Mouse (Mus musculus) thymus, adult 2 months (tissue): ENCODE data around the gene Rptor.

Experiments
- CTCF ChIP-seq: fragments of 200-500 bp; IDR thresholded peaks from 2 replicates; pipeline ENCODE4 v1.5.1; 2012; ENCODE audit warnings: mild to moderate bottlenecking, control low read depth, low read length, moderate library complexity, borderline replicate concordance; ENCODE audit not compliant: control insufficient read depth, poor library complexity, insufficient read depth; ENCODE audit errors: extremely low read depth
- POLR2A ChIP-seq: fragments of 200-500 bp; IDR thresholded peaks from 2 replicates; pipeline ENCODE4 v1.6.1; 2012; ENCODE audit warnings: mild to moderate bottlenecking, low read length, control low read depth, moderate library complexity; ENCODE audit not compliant: control insufficient read depth, poor library complexity, insufficient read depth; ENCODE audit errors: extremely low read depth

GRCm38 (mm10) chr11:119676751-119677411 lies 74.2 kb downstream of the Rptor start:
- TF ChIP-seq POLR2A (no peak), CTCF (no peak)
